Mouse (Mus musculus): ENCODE results near the gene Raf1. TPM values are rescaled to one million over a fixed set of nuclear protein-coding genes. Genes with fewer than 3 reads are reported as not detected.
"Not testable (repeated sequence)": the region's sequence is repeated elsewhere in the genome, so short reads cannot be mapped to it uniquely, and the experiment has no call there.

Gene Raf1
- total RNA-seq, 2 experiments from 2014 or later = 21.3 to 100 TPM

- no peak for ATAC-seq (replicated peaks; ENCODE audit: low FRiP score, poor library complexity, severe bottlenecking)
Observed at GRCm38 (mm10) chr6:115684851-115685646, 8.6 kb upstream of the Raf1 start.

GRCm38 (mm10) chr6:115684271-115684670, 7.8 kb upstream of the Raf1 start:
- no peak for ATAC-seq (replicated peaks; ENCODE audit: low FRiP score, poor library complexity, severe bottlenecking)

- ATAC-seq (replicated peaks; ENCODE audit: low FRiP score, poor library complexity, severe bottlenecking) = no peak
Observed at GRCm38 (mm10) chr6:115681066-115681465, 4.6 kb upstream of the Raf1 start.

GRCm38 (mm10) chr6:115678012-115678411, 1.6 kb upstream of the Raf1 start:
- ATAC-seq (replicated peaks; ENCODE audit: low FRiP score, poor library complexity, severe bottlenecking) = no peak

GRCm38 (mm10) chr6:115677441-115677840, 1.0 kb upstream of the Raf1 start:
- ATAC-seq (replicated peaks; ENCODE audit: low FRiP score, poor library complexity, severe bottlenecking) = no peak

GRCm38 (mm10) chr6:115675508-115676336, 713 bp downstream of the Raf1 start:
- ATAC-seq (replicated peaks; ENCODE audit: low FRiP score, poor library complexity, severe bottlenecking) = peak; percentile 41

GRCm38 (mm10) chr6:115675166-115675507, 1.3 kb downstream of the Raf1 start:
- peak; percentile 16; the same call in 1 of the 2 replicates for ATAC-seq (replicated peaks; ENCODE audit: low FRiP score, poor library complexity, severe bottlenecking)

- no peak for ATAC-seq (replicated peaks; ENCODE audit: low FRiP score, poor library complexity, severe bottlenecking)
Observed at GRCm38 (mm10) chr6:115674316-115674715, 2.1 kb downstream of the Raf1 start.

GRCm38 (mm10) chr6:115672700-115673099, 3.7 kb downstream of the Raf1 start:
- ATAC-seq (replicated peaks; ENCODE audit: low FRiP score, poor library complexity, severe bottlenecking) = no peak

GRCm38 (mm10) chr6:115666641-115667040, 9.8 kb downstream of the Raf1 start:
- ATAC-seq (replicated peaks; ENCODE audit: low FRiP score, poor library complexity, severe bottlenecking) = no peak

DNA sequence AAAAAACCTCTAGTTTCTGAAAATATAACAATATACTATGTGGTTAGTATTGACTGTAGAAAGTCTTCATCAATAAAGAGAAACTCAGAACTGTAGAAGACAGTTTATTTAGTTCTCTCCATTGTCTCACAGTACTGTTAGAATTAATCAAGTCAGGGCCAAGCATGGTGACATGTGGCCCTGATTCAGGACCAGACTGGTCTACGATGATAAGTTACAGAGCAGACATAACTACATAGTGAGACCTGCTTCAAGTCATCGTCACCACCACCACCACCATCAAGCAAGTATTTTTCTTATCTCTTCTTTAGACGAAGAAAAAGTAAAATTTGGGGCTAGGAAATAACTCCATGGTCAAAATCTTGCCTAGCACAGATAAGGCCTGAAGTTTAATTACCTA, 12.2 kb downstream of the Raf1 start:
- ATAC-seq (replicated peaks; ENCODE audit: low FRiP score, poor library complexity, severe bottlenecking) = no peak

GRCm38 (mm10) chr6:115658802-115659201, 17.6 kb downstream of the Raf1 start:
- ATAC-seq (replicated peaks; ENCODE audit: low FRiP score, poor library complexity, severe bottlenecking) = no peak

- ATAC-seq (replicated peaks; ENCODE audit: low FRiP score, poor library complexity, severe bottlenecking) = no peak
Observed at GRCm38 (mm10) chr6:115653939-115654338, 22.5 kb downstream of the Raf1 start.

GRCm38 (mm10) chr6:115651719-115652118, 24.7 kb downstream of the Raf1 start:
- ATAC-seq (replicated peaks; ENCODE audit: low FRiP score, poor library complexity, severe bottlenecking) = no peak

DNA sequence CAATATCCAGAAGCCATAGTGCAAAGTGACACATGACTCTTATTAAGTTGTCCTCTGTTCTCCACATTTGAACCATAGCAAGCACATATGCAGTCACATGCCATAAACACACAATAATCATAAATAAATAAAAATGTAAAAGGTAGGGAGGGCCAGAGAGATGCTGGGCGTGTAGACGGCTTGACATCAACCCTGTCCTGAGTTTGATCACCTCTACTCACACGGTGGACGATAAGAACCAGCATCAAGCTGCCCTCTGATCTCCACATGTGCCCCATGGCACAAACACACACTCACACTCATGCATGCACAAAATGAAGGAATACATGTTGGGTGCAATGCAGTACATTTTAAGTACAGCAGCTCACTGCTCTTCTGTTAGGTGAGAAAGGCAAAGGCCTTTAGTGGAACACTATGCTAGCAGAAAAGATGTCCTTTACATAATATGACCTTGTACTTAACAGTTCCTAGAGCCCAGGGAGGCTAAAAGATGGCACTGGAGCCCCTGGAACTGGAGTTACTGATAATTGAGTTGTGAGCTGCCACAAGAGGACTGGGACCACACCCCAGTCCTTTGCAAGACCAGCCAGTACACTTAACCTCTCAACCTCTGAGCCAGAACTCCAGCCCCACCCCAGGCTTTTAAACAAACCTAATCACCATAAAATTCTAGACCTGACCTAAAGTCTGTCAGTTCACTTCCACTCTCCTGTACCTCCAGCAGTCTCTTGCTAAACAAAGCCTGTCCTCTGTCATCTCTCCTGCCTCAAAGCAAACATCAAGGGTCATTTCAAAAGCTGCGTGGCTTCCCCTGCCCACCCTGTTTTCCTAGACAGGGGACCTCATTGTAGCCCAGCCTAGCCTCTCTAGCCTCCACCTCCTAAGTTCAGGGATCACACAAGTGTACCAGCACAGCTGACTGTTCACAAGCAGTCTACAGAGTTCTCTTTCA, 25.7 kb downstream of the Raf1 start:
- ATAC-seq (replicated peaks; ENCODE audit: low FRiP score, poor library complexity, severe bottlenecking) = peak; percentile 91

GRCm38 (mm10) chr6:115649792-115650365, 26.6 kb downstream of the Raf1 start:
- ATAC-seq (replicated peaks; ENCODE audit: low FRiP score, poor library complexity, severe bottlenecking) = no peak

DNA sequence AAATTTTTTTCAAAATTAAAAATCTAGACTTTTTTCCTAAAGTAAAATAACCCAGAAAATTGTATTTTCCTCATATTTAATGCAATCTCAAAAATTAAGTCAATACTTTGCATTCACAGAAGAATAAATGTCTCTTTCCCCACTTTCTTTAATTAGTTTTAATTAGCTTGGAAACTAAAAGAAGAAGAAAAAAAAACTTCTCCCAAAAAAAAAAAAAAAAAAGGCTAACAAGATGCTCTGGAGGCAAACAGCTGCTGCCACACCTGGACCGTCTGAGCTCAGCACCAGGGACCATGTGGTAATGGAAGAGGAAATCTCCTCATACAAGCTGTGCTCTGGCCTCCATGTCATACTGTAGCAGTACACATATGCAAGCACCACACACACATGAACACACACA, 33.1 kb downstream of the Raf1 start:
- ATAC-seq (replicated peaks; ENCODE audit: low FRiP score, poor library complexity, severe bottlenecking) = no peak

DNA sequence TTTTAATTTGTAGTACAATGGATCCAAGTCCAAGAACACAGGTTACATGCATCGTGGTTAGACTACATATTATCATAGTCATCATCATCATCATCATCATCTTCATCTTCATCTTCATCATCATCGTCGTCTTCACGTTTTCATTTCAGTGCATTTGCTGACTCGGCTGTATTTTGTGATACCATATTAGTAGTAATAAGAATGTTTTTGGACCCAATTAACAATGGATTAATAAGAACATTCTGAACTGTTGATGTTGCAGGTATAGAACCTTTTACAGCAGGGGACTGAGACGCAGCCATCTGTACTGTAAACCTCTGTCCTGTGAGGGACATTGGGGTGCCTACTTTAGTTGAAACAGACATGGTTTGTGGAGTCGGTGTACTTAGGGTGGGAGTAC, 38.2 kb downstream of the Raf1 start:
- not testable (repeated sequence) for ATAC-seq (replicated peaks; ENCODE audit: low FRiP score, poor library complexity, severe bottlenecking)

GRCm38 (mm10) chr6:115634015-115634414, 42.4 kb downstream of the Raf1 start:
- no peak for ATAC-seq (replicated peaks; ENCODE audit: low FRiP score, poor library complexity, severe bottlenecking)

All from erythroid progenitor cell, adult 5-6 weeks (primary cell).